Mouse (Mus musculus) forebrain, embryonic 12.5 days (tissue): ENCODE results near the gene Gpld1. TPM values are rescaled to one million over a fixed set of nuclear protein-coding genes. Genes with fewer than 3 reads are reported as not detected.

Source experiments
- ATAC-seq: fragments of 200-750 bp; cut with Nextera tagmentation; 2 replicates; pipeline ENCODE4 v1.8.0; 2017; ENCODE audit warnings: moderate TSS enrichment; ENCODE audit not compliant: low FRiP score
- H3K27ac ChIP-seq: fragments of 300-500 bp; sonication (generic); 2 replicates; pipeline ENCODE4 v1.5.1; 2016; ENCODE audit warnings: mild to moderate bottlenecking
- H3K27me3 ChIP-seq: fragments of 300-500 bp; sonication (generic); 2 replicates; pipeline ENCODE4 v1.6.1; 2016; ENCODE audit warnings: mild to moderate bottlenecking
- H3K36me3 ChIP-seq: fragments of 300-500 bp; sonication (generic); replicated peaks from 2 replicates; pipeline ENCODE4 v1.6.1; 2016; ENCODE audit warnings: mild to moderate bottlenecking
- H3K4me1 ChIP-seq: fragments of 300-500 bp; sonication (generic); 2 replicates; pipeline ENCODE4 v1.6.1; 2016
- H3K4me2 ChIP-seq: fragments of 300-500 bp; sonication (generic); 2 replicates; pipeline ENCODE4 v1.6.1; 2016; ENCODE audit warnings: mild to moderate bottlenecking, moderate library complexity
- H3K4me3 ChIP-seq: fragments of 300-500 bp; sonication (generic); replicated peaks from 2 replicates; pipeline ENCODE4 v1.5.1; 2016; ENCODE audit warnings: mild to moderate bottlenecking
- H3K9ac ChIP-seq: fragments of 300-500 bp; sonication (generic); 2 replicates; pipeline ENCODE4 v1.6.1; 2016; ENCODE audit warnings: mild to moderate bottlenecking
- H3K9me3 ChIP-seq: fragments of 300-500 bp; sonication (generic); 2 replicates; pipeline ENCODE4 v1.6.1; 2016
- WGBS: fragments of 180-500 bp; shearing (Covaris S2); methylation state at CpG from one replicate; pipeline ENCODE4 v1.1.7; 2016; 5-methylcytosine and 5-hydroxymethylcytosine counted together
- polyA plus RNA-seq: library from polyadenylated mRNA; unstranded; fragments of >200 nt; fragmentation: Nextera tagmentation; extraction: Ambion mirVana; gene quantifications from 2 replicates; pipeline ENCODE4 v1.2.1, GENCODE M21; 2016

The Gpld1 gene
- polyA plus RNA-seq, 1 experiment from 2014 or later, result 0.64 TPM

- H3K4me3 ChIP-seq, result no peak overlapping the region
- H3K9me3 ChIP-seq, result no peaks in the 10 kb centered on the region
- no peak for ATAC-seq
- H3K27ac ChIP-seq, result no peak overlapping the region
- no peak overlapping the region for H3K9ac ChIP-seq
- H3K27me3 ChIP-seq, result no peaks in the 10 kb centered on the region
- H3K36me3 ChIP-seq, result no peaks in the 10 kb centered on the region
- no peak overlapping the region for H3K4me2 ChIP-seq
- H3K4me1 ChIP-seq, result no peaks in the 10 kb centered on the region
- WGBS, result 76% methylated on average over 2 of the region's 2 CpGs
Observed at GRCm38 (mm10) chr13:25039488-25039887, 96.5 kb downstream of the Gpld1 start.

Other genes starting within 250 kb of the Gpld1 start
- gene Armh2, start 201.9 kb upstream of the Gpld1 start, polyA plus RNA-seq, result not detected in 2 replicates
- gene Gmnn, start 181.2 kb upstream of the Gpld1 start, polyA plus RNA-seq, result 127 and 131 TPM in 2 replicates
- 20.9 and 22.3 TPM in 2 replicates for gene BC005537, start 141.5 kb upstream of the Gpld1 start, polyA plus RNA-seq
- 57.4 and 57.8 TPM in 2 replicates for gene Acot13, start 111.6 kb upstream of the Gpld1 start, polyA plus RNA-seq
- gene Tdp2, start 111.5 kb upstream of the Gpld1 start, polyA plus RNA-seq, result 70.3 and 75.0 TPM in 2 replicates
- gene D130043K22Rik, start 98.0 kb upstream of the Gpld1 start, polyA plus RNA-seq, result 1.1 and 1.6 TPM in 2 replicates
- gene Aldh5a1, start 5.5 kb upstream of the Gpld1 start, polyA plus RNA-seq, result 10.6 and 10.9 TPM in 2 replicates
- 23.8 and 31.4 TPM in 2 replicates for gene Mrs2, start 77.2 kb downstream of the Gpld1 start, polyA plus RNA-seq
- 0.86 and 1.9 TPM in 2 replicates for gene Dcdc2a, start 112.9 kb downstream of the Gpld1 start, polyA plus RNA-seq